Comparison of ENCODE assay signal across 16 mouse cellular contexts in genomic region chr9:21249629-21250508, GRCm38 (mm10). TPM values are rescaled to one million over a fixed set of nuclear protein-coding genes. Genes with fewer than 3 reads are reported as not detected.
DNase-seq lines count a peak whose midpoint lies in the region; ATAC-seq and TF ChIP-seq lines count a peak whose summit lies in the region.
"Had no signal": no experiment of that assay in that cellular context is flagged by ENCODE, and none has a peak within 500 bp of the region (broad histone marks: within the 10 kb centered on the region; RNA-seq: fewer than 3 reads in every experiment).

No protein-coding gene starts in this region.

- peak overlapping the region; percentile 27; the same call in 1 of the 2 replicates for H3K4me3 ChIP-seq in heart, embryonic 10.5 days
- H3K4me3 ChIP-seq in liver, adult 2 months (ENCODE audit: insufficient read depth, low read depth, low read length) = no peak overlapping the region
- H3K4me3 ChIP-seq in embryonic facial prominence, embryonic 15.5 days (replicated peaks) = no peak overlapping the region
- no peak overlapping the region for H3K4me3 ChIP-seq in myocyte
- H3K4me3 ChIP-seq in hindbrain, embryonic 12.5 days = no peak overlapping the region
- H3K4me3 ChIP-seq: embryonic facial prominence, embryonic 13.5 days; forebrain, embryonic 12.5 days; heart, adult 2 months; kidney, embryonic 15.5 days; megakaryocyte, embryonic 14.5 days had no signal

- intact Hi-C loops in heart, postnatal 14 days (cut with DNase I) = no loop called here

- ATAC-seq in embryonic facial prominence, embryonic 15.5 days (ENCODE audit: insufficient number of reproducible peaks, low FRiP score, low TSS enrichment, low read depth) = peak; percentile 25; the same call in 1 of the 2 replicates
- no peak for ATAC-seq in hindbrain, embryonic 12.5 days (ENCODE audit: low FRiP score)

- H3K27me3 ChIP-seq in heart, embryonic 10.5 days (ENCODE audit: insufficient read depth, poor library complexity, severe bottlenecking) = peaks cover 77% of the 10 kb centered on the region
- H3K27me3 ChIP-seq in liver, adult 2 months (ENCODE audit: control insufficient read depth, insufficient read depth, low read length) = no peaks in the 10 kb centered on the region
- H3K27me3 ChIP-seq in embryonic facial prominence, embryonic 15.5 days = peaks cover 57% of the 10 kb centered on the region
- peaks cover 10% of the 10 kb centered on the region for H3K27me3 ChIP-seq in myocyte (ENCODE audit: control insufficient read depth, insufficient read depth, insufficient read length)
- peaks cover 77% of the 10 kb centered on the region for H3K27me3 ChIP-seq in hindbrain, embryonic 12.5 days

- no peak overlapping the region for H3K4me2 ChIP-seq in embryonic facial prominence, embryonic 15.5 days (replicated peaks)
- H3K4me2 ChIP-seq in myocyte (ENCODE audit: low read depth) = peak overlapping the region; percentile 27
- H3K4me2 ChIP-seq in hindbrain, embryonic 12.5 days (replicated peaks) = no peak overlapping the region
- H3K4me2 ChIP-seq: embryonic facial prominence, embryonic 13.5 days; forebrain, embryonic 12.5 days; kidney, embryonic 15.5 days had no signal

- no peak overlapping the region for H3K9ac ChIP-seq in liver, adult 2 months (ENCODE audit: low read depth, low read length)
- H3K9ac ChIP-seq in embryonic facial prominence, embryonic 15.5 days = no peak overlapping the region
- H3K9ac ChIP-seq in hindbrain, embryonic 12.5 days = no peak overlapping the region
- H3K9ac ChIP-seq: embryonic facial prominence, embryonic 13.5 days; forebrain, embryonic 12.5 days; kidney, embryonic 15.5 days had no signal

- H3K9me3 ChIP-seq in heart, embryonic 10.5 days = no peaks in the 10 kb centered on the region
- no peaks in the 10 kb centered on the region for H3K9me3 ChIP-seq in embryonic facial prominence, embryonic 15.5 days (replicated peaks)
- no peaks in the 10 kb centered on the region for H3K9me3 ChIP-seq in hindbrain, embryonic 12.5 days (replicated peaks)
- H3K9me3 ChIP-seq: embryonic facial prominence, embryonic 13.5 days; forebrain, embryonic 12.5 days; kidney, embryonic 15.5 days; megakaryocyte, embryonic 14.5 days had no signal

- TF ChIP-seq POLR2A in liver, adult 2 months (IDR thresholded peaks at IDR 0.05; ENCODE audit: extremely low read depth, insufficient read depth, low read length) = no peak
- no peak for TF ChIP-seq POLR2A in myocyte (IDR thresholded peaks at IDR 0.05; ENCODE audit: insufficient read length, low read depth)

- TF ChIP-seq CTCF in liver, adult 2 months (IDR thresholded peaks at IDR 0.05; ENCODE audit: low read depth, low read length) = no peak

- 14% methylated on average over 17 of the region's 17 CpGs for WGBS in heart, embryonic 10.5 days
- WGBS in liver, adult 2 months = 33% methylated on average over 17 of the region's 17 CpGs
- 40% methylated on average over 17 of the region's 17 CpGs for WGBS in embryonic facial prominence, embryonic 15.5 days
- 31% methylated on average over 17 of the region's 17 CpGs for WGBS in hindbrain, embryonic 12.5 days

- H3K4me1 ChIP-seq in heart, embryonic 10.5 days = peaks cover 28% of the 10 kb centered on the region
- peaks cover 22% of the 10 kb centered on the region for H3K4me1 ChIP-seq in liver, adult 2 months (ENCODE audit: control insufficient read depth, insufficient read depth, low read length)
- peaks cover 23% of the 10 kb centered on the region for H3K4me1 ChIP-seq in embryonic facial prominence, embryonic 15.5 days
- peaks cover 15% of the 10 kb centered on the region for H3K4me1 ChIP-seq in hindbrain, embryonic 12.5 days

- H3ac ChIP-seq in myocyte (ENCODE audit: control insufficient read depth, insufficient read length) = no peak overlapping the region

- no peak for DNase-seq in heart, embryonic 10.5 days (ENCODE audit: low spot score)
- no peak for DNase-seq in heart, postnatal 14 days
- DNase-seq in liver, adult 2 months (ENCODE audit: extremely low read depth, low read depth, low spot score) = peak; percentile 88
- no peak for DNase-seq in liver
- no peak for DNase-seq in urinary bladder, adult 2 months (ENCODE audit: low spot score)
- DNase-seq: cerebellum, adult 11-12 months; layer of hippocampus, postnatal 36 days; spleen, adult 18-20 months had no signal

- no peaks in the 10 kb centered on the region for H3K79me2 ChIP-seq in liver, adult 2 months (ENCODE audit: control insufficient read depth, insufficient read depth, low read length)
- H3K79me2 ChIP-seq in myocyte (ENCODE audit: control insufficient read depth, insufficient read depth) = no peaks in the 10 kb centered on the region

- H3K27ac ChIP-seq in heart, embryonic 10.5 days = no peak overlapping the region
- H3K27ac ChIP-seq in liver, adult 2 months (replicated peaks; ENCODE audit: insufficient read depth, low read depth, low read length) = peak overlapping the region; percentile 88
- peak overlapping the region; percentile 79 for H3K27ac ChIP-seq in embryonic facial prominence, embryonic 15.5 days (replicated peaks)
- H3K27ac ChIP-seq in hindbrain, embryonic 12.5 days = no peak overlapping the region
- H3K27ac ChIP-seq: embryonic facial prominence, embryonic 13.5 days; forebrain, embryonic 12.5 days; heart, adult 2 months; kidney, embryonic 15.5 days had no signal

- H3K36me3 ChIP-seq in heart, embryonic 10.5 days = no peaks in the 10 kb centered on the region
- H3K36me3 ChIP-seq in liver, adult 2 months (ENCODE audit: control insufficient read depth, insufficient read depth, low read length) = no peaks in the 10 kb centered on the region
- H3K36me3 ChIP-seq in embryonic facial prominence, embryonic 15.5 days = no peaks in the 10 kb centered on the region
- H3K36me3 ChIP-seq in myocyte (ENCODE audit: control insufficient read depth, insufficient read depth) = no peaks in the 10 kb centered on the region
- H3K36me3 ChIP-seq in hindbrain, embryonic 12.5 days = no peaks in the 10 kb centered on the region
- H3K36me3 ChIP-seq: embryonic facial prominence, embryonic 13.5 days; forebrain, embryonic 12.5 days; kidney, embryonic 15.5 days had no signal

TF ChIP-seq in myocyte, 11 proteins besides CTCF, POLR2A, EP300 and RAD21 (continues in another document):
- no peak for TF ChIP-seq MAX (IDR thresholded peaks at IDR 0.05; ENCODE audit: low read depth)
- TF ChIP-seq TCF3 (IDR thresholded peaks at IDR 0.05; ENCODE audit: insufficient read length, low read depth) = no peak
- no peak for TF ChIP-seq USF1 (IDR thresholded peaks at IDR 0.05; ENCODE audit: low read depth)
- TF ChIP-seq E2F4 (IDR thresholded peaks at IDR 0.05; ENCODE audit: insufficient read depth) = no peak
- no peak for TF ChIP-seq REST (IDR thresholded peaks at IDR 0.05; ENCODE audit: insufficient read depth, insufficient read length)

RNA-seq across cellular contexts. Expression of gene S1pr5, which starts 1.6 kb away (rescaled TPM):
- 0.46 and 0.47 TPM in 2 replicates for polyA plus RNA-seq in heart, embryonic 10.5 days (2016; fragmentation: Nextera tagmentation; extraction: Ambion mirVana)
- under 1 TPM; 0.27 to 0.45 TPM for total RNA-seq in heart, postnatal 14 days (2021)
- total RNA-seq in liver, adult 2 months (2014; rRNA removed) = 3.3 and 4.1 TPM in 2 replicates
- polyA plus RNA-seq in liver, adult 2 months (2012; rRNA removed) = 5.3 and 9.9 TPM in 2 replicates
- 4.5 and 5.0 TPM in 2 replicates for polyA plus RNA-seq in embryonic facial prominence, embryonic 15.5 days (2015; fragmentation: Nextera tagmentation; extraction: Ambion mirVana)
- 0.22 TPM for polyA plus RNA-seq in myocyte (2012; fragmentation: generic; extraction: Trizol)
- polyA plus RNA-seq in urinary bladder, adult 2 months (2012; rRNA removed) = 0.32 and 0.47 TPM in 2 replicates
- polyA plus RNA-seq in hindbrain, embryonic 12.5 days (2016; fragmentation: Nextera tagmentation; extraction: Ambion mirVana) = 1.5 and 1.9 TPM in 2 replicates
- polyA plus RNA-seq: kidney, embryonic 15.5 days had no signal

RNA-seq across cellular contexts. Expression of gene Keap1, which starts 10.7 kb away (rescaled TPM):
- polyA plus RNA-seq in heart, embryonic 10.5 days (2016; fragmentation: Nextera tagmentation; extraction: Ambion mirVana) = 51.4 and 52.4 TPM in 2 replicates
- 10 to 100 TPM; 38.6 to 40.8 TPM for total RNA-seq in heart, postnatal 14 days (2021)
- 29.5 and 37.3 TPM in 2 replicates for total RNA-seq in liver, adult 2 months (2014; rRNA removed)
- 69.1 and 76.4 TPM in 2 replicates for polyA plus RNA-seq in liver, adult 2 months (2012; rRNA removed)
- 73.2 and 76.4 TPM in 2 replicates for polyA plus RNA-seq in embryonic facial prominence, embryonic 15.5 days (2015; fragmentation: Nextera tagmentation; extraction: Ambion mirVana)
- polyA plus RNA-seq in myocyte (2012; fragmentation: generic; extraction: Trizol) = 34.1 TPM
- polyA plus RNA-seq in urinary bladder, adult 2 months (2012; rRNA removed) = 36.8 and 38.7 TPM in 2 replicates
- 54.8 and 55.6 TPM in 2 replicates for polyA plus RNA-seq in hindbrain, embryonic 12.5 days (2016; fragmentation: Nextera tagmentation; extraction: Ambion mirVana)

RNA-seq across cellular contexts. Expression of gene Atg4d, which starts 15.2 kb away (rescaled TPM):
- 50.6 and 57.9 TPM in 2 replicates for polyA plus RNA-seq in heart, embryonic 10.5 days (2016; fragmentation: Nextera tagmentation; extraction: Ambion mirVana)
- total RNA-seq in heart, postnatal 14 days (2021) = 10 to 100 TPM; 73.3 to 85.0 TPM
- total RNA-seq in liver, adult 2 months (2014; rRNA removed) = 22.3 and 27.3 TPM in 2 replicates
- 42.2 and 45.8 TPM in 2 replicates for polyA plus RNA-seq in liver, adult 2 months (2012; rRNA removed)
- polyA plus RNA-seq in embryonic facial prominence, embryonic 15.5 days (2015; fragmentation: Nextera tagmentation; extraction: Ambion mirVana) = 40.5 and 44.8 TPM in 2 replicates
- polyA plus RNA-seq in myocyte (2012; fragmentation: generic; extraction: Trizol) = 39.8 TPM
- 23.6 and 27.3 TPM in 2 replicates for polyA plus RNA-seq in urinary bladder, adult 2 months (2012; rRNA removed)
- polyA plus RNA-seq in hindbrain, embryonic 12.5 days (2016; fragmentation: Nextera tagmentation; extraction: Ambion mirVana) = 43.4 and 46.8 TPM in 2 replicates

RNA-seq across cellular contexts. Expression of gene Kri1, which starts 37.9 kb away (rescaled TPM):
- polyA plus RNA-seq in heart, embryonic 10.5 days (2016; fragmentation: Nextera tagmentation; extraction: Ambion mirVana) = 14.5 and 21.3 TPM in 2 replicates
- 10 to 100 TPM; 17.0 to 22.6 TPM for total RNA-seq in heart, postnatal 14 days (2021)
- total RNA-seq in liver, adult 2 months (2014; rRNA removed) = 5.0 and 6.5 TPM in 2 replicates
- polyA plus RNA-seq in liver, adult 2 months (2012; rRNA removed) = 6.3 and 9.7 TPM in 2 replicates
- polyA plus RNA-seq in embryonic facial prominence, embryonic 15.5 days (2015; fragmentation: Nextera tagmentation; extraction: Ambion mirVana) = 18.2 and 19.0 TPM in 2 replicates
- polyA plus RNA-seq in myocyte (2012; fragmentation: generic; extraction: Trizol) = 31.4 TPM
- polyA plus RNA-seq in urinary bladder, adult 2 months (2012; rRNA removed) = 31.0 and 31.8 TPM in 2 replicates
- 18.1 and 23.6 TPM in 2 replicates for polyA plus RNA-seq in hindbrain, embryonic 12.5 days (2016; fragmentation: Nextera tagmentation; extraction: Ambion mirVana)

RNA-seq across cellular contexts. Expression of gene Cdkn2d, which starts 41.3 kb away (rescaled TPM):
- 69.0 and 93.4 TPM in 2 replicates for polyA plus RNA-seq in heart, embryonic 10.5 days (2016; fragmentation: Nextera tagmentation; extraction: Ambion mirVana)
- 10 to 100 TPM; 17.9 to 21.1 TPM for total RNA-seq in heart, postnatal 14 days (2021)
- total RNA-seq in liver, adult 2 months (2014; rRNA removed) = 3.0 and 3.9 TPM in 2 replicates
- polyA plus RNA-seq in liver, adult 2 months (2012; rRNA removed) = 5.1 and 5.2 TPM in 2 replicates
- polyA plus RNA-seq in embryonic facial prominence, embryonic 15.5 days (2015; fragmentation: Nextera tagmentation; extraction: Ambion mirVana) = 57.8 and 63.0 TPM in 2 replicates
- 53.2 TPM for polyA plus RNA-seq in myocyte (2012; fragmentation: generic; extraction: Trizol)
- polyA plus RNA-seq in urinary bladder, adult 2 months (2012; rRNA removed) = 17.9 and 18.2 TPM in 2 replicates
- polyA plus RNA-seq in hindbrain, embryonic 12.5 days (2016; fragmentation: Nextera tagmentation; extraction: Ambion mirVana) = 72.0 and 72.7 TPM in 2 replicates

Comparison
In these comparisons a context has a peak if more than half of its experiments do, and no peak if none do; other contexts are left out.
1. H3K27ac ChIP-seq: peak in liver, adult 2 months (single experiment) and embryonic facial prominence, embryonic 15.5 days (single experiment); none in heart, embryonic 10.5 days (single experiment) and hindbrain, embryonic 12.5 days (single experiment).